ENCODE assay signal across 7 mouse cellular contexts in genomic region chr7:44548497-44549087, GRCm38 (mm10). TPM values are rescaled to one million over a fixed set of nuclear protein-coding genes. Genes with fewer than 3 reads are reported as not detected.
DNase-seq lines count a peak whose midpoint lies in the region; ATAC-seq lines count a peak whose summit lies in the region.

Gene Pold1, minus strand, starts transcription at chr7:44548849.

- peak; percentile 96 for ATAC-seq in intestine, embryonic 15.5 days

- H3K27me3 ChIP-seq in intestine, embryonic 15.5 days (replicated peaks), result no peaks in the 10 kb centered on the region
- H3K27me3 ChIP-seq in midbrain, embryonic 10.5 days (ENCODE audit: low read depth, poor library complexity, severe bottlenecking), result no peaks in the 10 kb centered on the region

- peak; percentile 100 for DNase-seq in adrenal gland, adult 2 months
- peak; percentile 100 for DNase-seq in embryo, embryonic 11.5 days (ENCODE audit: low read depth, low spot score)
- peak; percentile 100 for DNase-seq in gastrocnemius, postnatal 36 days
- DNase-seq in left cerebral cortex, postnatal 25 days (ENCODE audit: low spot score in 2 of 2), result peak; percentile 99 to 100
- DNase-seq in midbrain, embryonic 10.5 days (ENCODE audit: low spot score), result peak; percentile 100
- peak; percentile 98 for DNase-seq in right cerebral cortex, postnatal 4 days

- H3K36me3 ChIP-seq in intestine, embryonic 15.5 days, result peaks cover 23% of the 10 kb centered on the region
- peaks cover 54% of the 10 kb centered on the region for H3K36me3 ChIP-seq in midbrain, embryonic 10.5 days

- H3K9me3 ChIP-seq in intestine, embryonic 15.5 days, result no peaks in the 10 kb centered on the region
- H3K9me3 ChIP-seq in midbrain, embryonic 10.5 days (replicated peaks), result peaks cover 9% of the 10 kb centered on the region; the same call in 1 of the 2 replicates

- peak within 1 kb of the TSS; percentile 77 for H3K4me2 ChIP-seq in intestine, embryonic 15.5 days (replicated peaks)

- peaks cover 18% of the 10 kb centered on the region for H3K4me1 ChIP-seq in intestine, embryonic 15.5 days (replicated peaks)
- peaks cover 35% of the 10 kb centered on the region for H3K4me1 ChIP-seq in midbrain, embryonic 10.5 days

- WGBS in intestine, embryonic 15.5 days, result under 1% methylated on average over 43 of the region's 43 CpGs
- WGBS in midbrain, embryonic 10.5 days, result under 1% methylated on average over 43 of the region's 43 CpGs

- H3K9ac ChIP-seq in intestine, embryonic 15.5 days, result peak within 1 kb of the TSS; percentile 66

- intact Hi-C loops in gastrocnemius, postnatal 36 days (cut with DNase I), result no loop called here
- intact Hi-C loops in left cerebral cortex, postnatal 25 days (cut with DNase I), result loop anchor here (2.0 to 10.0 kb wide), 2 partner anchors 52 to 284 kb away; partner anchors contain the start of genes Emc10, Fam71e1 and Gm15517

- H3K4me3 ChIP-seq in intestine, embryonic 15.5 days (replicated peaks), result peak within 1 kb of the TSS; percentile 59
- peak within 1 kb of the TSS; percentile 77 for H3K4me3 ChIP-seq in midbrain, embryonic 10.5 days

- H3K27ac ChIP-seq in intestine, embryonic 15.5 days, result peak within 1 kb of the TSS; percentile 75
- peak within 1 kb of the TSS; percentile 91 for H3K27ac ChIP-seq in midbrain, embryonic 10.5 days (replicated peaks)

RNA-seq across cellular contexts. Expression of gene Pold1, which starts in this region (rescaled TPM):
- 10 to 100 TPM in 1 of 2 experiments, 1 to 10 TPM in 1; 8.0 to 17.3 TPM for total RNA-seq in adrenal gland, adult 2 months (2021)
- 27.3 and 31.0 TPM in 2 replicates for polyA plus RNA-seq in adrenal gland, adult 2 months (2012; rRNA removed)
- 1 to 10 TPM; 5.6 to 6.7 TPM for total RNA-seq in gastrocnemius, postnatal 36 days (2021)
- polyA plus RNA-seq in intestine, embryonic 15.5 days (2015; fragmentation: Nextera tagmentation; extraction: Ambion mirVana), result 72.0 and 76.0 TPM in 2 replicates
- total RNA-seq in left cerebral cortex, postnatal 25 days (2021), result 1 to 10 TPM; 5.7 to 6.0 TPM
- polyA plus RNA-seq in midbrain, embryonic 10.5 days (2016; fragmentation: Nextera tagmentation; extraction: Ambion mirVana), result 168 and 179 TPM in 2 replicates

Comparison
In these comparisons a context has a peak if more than half of its experiments do, and no peak if none do; other contexts are left out.
1. Peak in every context shown above with its lines: DNase-seq, ATAC-seq, H3K4me3 ChIP-seq and H3K27ac ChIP-seq.